In genomic region chr11:102207825-102208777, GRCm38 (mm10) we compare ENCODE assay signal across 8 mouse cellular contexts. TPM values are rescaled to one million over a fixed set of nuclear protein-coding genes. Genes with fewer than 3 reads are reported as not detected.
DNase-seq lines count a peak whose midpoint lies in the region; ATAC-seq lines count a peak whose summit lies in the region.

No protein-coding gene starts in this region.

- 0 out of 2 replicates have a peak, but pooled peaks have one; percentile 8 for ATAC-seq in lung, embryonic 15.5 days (ENCODE audit: borderline replicate concordance, extremely low read depth, low FRiP score, low TSS enrichment)
- peak; percentile 56; the same call in 1 of the 2 replicates for ATAC-seq in forebrain, embryonic 13.5 days
- ATAC-seq in midbrain, embryonic 13.5 days = no peak; the same call in 1 of the 2 replicates

- H3K27ac ChIP-seq in lung, embryonic 15.5 days = peak overlapping the region; percentile 77
- H3K27ac ChIP-seq in forebrain, embryonic 13.5 days = peak overlapping the region; percentile 81
- peak overlapping the region; percentile 36; the same call in 1 of the 2 replicates for H3K27ac ChIP-seq in midbrain, embryonic 13.5 days

- peak overlapping the region; percentile 34 for H3K4me2 ChIP-seq in lung, embryonic 15.5 days
- peak overlapping the region; percentile 19; the same call in 1 of the 2 replicates for H3K4me2 ChIP-seq in forebrain, embryonic 13.5 days
- peak overlapping the region; percentile 4 for H3K4me2 ChIP-seq in midbrain, embryonic 13.5 days (replicated peaks)

- no peaks in the 10 kb centered on the region for H3K27me3 ChIP-seq in lung, embryonic 15.5 days
- no peaks in the 10 kb centered on the region for H3K27me3 ChIP-seq in forebrain, embryonic 13.5 days
- H3K27me3 ChIP-seq in midbrain, embryonic 13.5 days = no peaks in the 10 kb centered on the region

- 40% methylated on average over 11 of the region's 11 CpGs for WGBS in lung, embryonic 15.5 days
- 36% methylated on average over 11 of the region's 11 CpGs for WGBS in forebrain, embryonic 13.5 days
- WGBS in midbrain, embryonic 13.5 days = 17% methylated on average over 11 of the region's 11 CpGs

- no peak for DNase-seq in lung, postnatal 25 days (ENCODE audit: low spot score)
- peak; percentile 62 for DNase-seq in kidney, postnatal 14 days
- DNase-seq in adrenal gland, postnatal 14 days = no peak
- DNase-seq in frontal cortex, postnatal 25 days (ENCODE audit: low spot score in 2 of 2) = no peak
- DNase-seq in adipocyte (ENCODE audit: low spot score) = no peak

- H3K36me3 ChIP-seq in lung, embryonic 15.5 days = peaks cover 27% of the 10 kb centered on the region
- peaks cover 44% of the 10 kb centered on the region for H3K36me3 ChIP-seq in forebrain, embryonic 13.5 days (ENCODE audit: poor library complexity, severe bottlenecking)
- peaks cover 46% of the 10 kb centered on the region for H3K36me3 ChIP-seq in midbrain, embryonic 13.5 days

- no peaks in the 10 kb centered on the region for H3K9me3 ChIP-seq in lung, embryonic 15.5 days
- no peaks in the 10 kb centered on the region for H3K9me3 ChIP-seq in forebrain, embryonic 13.5 days (replicated peaks)
- no peaks in the 10 kb centered on the region for H3K9me3 ChIP-seq in midbrain, embryonic 13.5 days

- peak overlapping the region; percentile 27 for H3K9ac ChIP-seq in lung, embryonic 15.5 days
- H3K9ac ChIP-seq in forebrain, embryonic 13.5 days = 0 out of 2 replicates have a peak overlapping the region, but pooled peaks have one; percentile 21
- peak overlapping the region; percentile 15; the same call in 1 of the 2 replicates for H3K9ac ChIP-seq in midbrain, embryonic 13.5 days (replicated peaks)

- H3K4me3 ChIP-seq in lung, embryonic 15.5 days = no peak overlapping the region
- H3K4me3 ChIP-seq in forebrain, embryonic 13.5 days = no peak overlapping the region
- no peak overlapping the region for H3K4me3 ChIP-seq in midbrain, embryonic 13.5 days (replicated peaks)

- peaks cover 61% of the 10 kb centered on the region for H3K4me1 ChIP-seq in lung, embryonic 15.5 days
- H3K4me1 ChIP-seq in forebrain, embryonic 13.5 days = peaks cover 56% of the 10 kb centered on the region
- H3K4me1 ChIP-seq in midbrain, embryonic 13.5 days (replicated peaks) = peaks cover 51% of the 10 kb centered on the region

RNA-seq across cellular contexts. Expression of gene G6pc3, which starts 18.7 kb away (rescaled TPM):
- 31.5 and 33.3 TPM in 2 replicates for polyA plus RNA-seq in lung, embryonic 15.5 days (2015; fragmentation: Nextera tagmentation; extraction: Ambion mirVana)
- polyA plus RNA-seq in forebrain, embryonic 13.5 days (2015; fragmentation: Nextera tagmentation; extraction: Ambion mirVana) = 21.5 and 25.6 TPM in 2 replicates
- polyA plus RNA-seq in midbrain, embryonic 13.5 days (2015; fragmentation: Nextera tagmentation; extraction: Ambion mirVana) = 31.4 and 32.9 TPM in 2 replicates
- 82.8 and 83.7 TPM in 2 replicates for total RNA-seq in adrenal gland, postnatal 14 days (2021)

RNA-seq across cellular contexts. Expression of gene Hdac5, which starts 21.9 kb away (rescaled TPM):
- polyA plus RNA-seq in lung, embryonic 15.5 days (2015; fragmentation: Nextera tagmentation; extraction: Ambion mirVana) = 71.3 and 76.7 TPM in 2 replicates
- polyA plus RNA-seq in forebrain, embryonic 13.5 days (2015; fragmentation: Nextera tagmentation; extraction: Ambion mirVana) = 88.2 TPM in 2 replicates
- polyA plus RNA-seq in midbrain, embryonic 13.5 days (2015; fragmentation: Nextera tagmentation; extraction: Ambion mirVana) = 80.5 and 106 TPM in 2 replicates
- total RNA-seq in adrenal gland, postnatal 14 days (2021) = 81.1 and 83.7 TPM in 2 replicates

RNA-seq across cellular contexts. Expression of gene Lsm12, which starts 23.0 kb away (rescaled TPM):
- 112 and 136 TPM in 2 replicates for polyA plus RNA-seq in lung, embryonic 15.5 days (2015; fragmentation: Nextera tagmentation; extraction: Ambion mirVana)
- polyA plus RNA-seq in forebrain, embryonic 13.5 days (2015; fragmentation: Nextera tagmentation; extraction: Ambion mirVana) = 155 and 158 TPM in 2 replicates
- 141 and 156 TPM in 2 replicates for polyA plus RNA-seq in midbrain, embryonic 13.5 days (2015; fragmentation: Nextera tagmentation; extraction: Ambion mirVana)
- 78.7 and 81.0 TPM in 2 replicates for total RNA-seq in adrenal gland, postnatal 14 days (2021)

RNA-seq across cellular contexts. Expression of gene BC030867, which starts 40.6 kb away (rescaled TPM):
- polyA plus RNA-seq in lung, embryonic 15.5 days (2015; fragmentation: Nextera tagmentation; extraction: Ambion mirVana) = 19.9 and 20.4 TPM in 2 replicates
- 11.0 and 13.7 TPM in 2 replicates for polyA plus RNA-seq in forebrain, embryonic 13.5 days (2015; fragmentation: Nextera tagmentation; extraction: Ambion mirVana)
- 4.6 and 5.6 TPM in 2 replicates for polyA plus RNA-seq in midbrain, embryonic 13.5 days (2015; fragmentation: Nextera tagmentation; extraction: Ambion mirVana)
- total RNA-seq in adrenal gland, postnatal 14 days (2021) = 1.7 and 2.3 TPM in 2 replicates

RNA-seq across cellular contexts. Expression of gene Tmem101, which starts 51.9 kb away (rescaled TPM):
- polyA plus RNA-seq in lung, embryonic 15.5 days (2015; fragmentation: Nextera tagmentation; extraction: Ambion mirVana) = 31.9 and 36.5 TPM in 2 replicates
- polyA plus RNA-seq in forebrain, embryonic 13.5 days (2015; fragmentation: Nextera tagmentation; extraction: Ambion mirVana) = 35.6 and 39.0 TPM in 2 replicates
- 40.5 and 42.5 TPM in 2 replicates for polyA plus RNA-seq in midbrain, embryonic 13.5 days (2015; fragmentation: Nextera tagmentation; extraction: Ambion mirVana)
- total RNA-seq in adrenal gland, postnatal 14 days (2021) = 14.4 and 16.5 TPM in 2 replicates
